Mouse (Mus musculus) liver, embryonic 14.5 days (tissue): ENCODE data around the gene Hcrtr1. TPM values are rescaled to one million over a fixed set of nuclear protein-coding genes. Genes with fewer than 3 reads are reported as not detected.

ENCODE experiments used
- ATAC-seq: fragments of 200-750 bp; cut with Nextera tagmentation; 2 replicates; pipeline ENCODE4 v1.8.0; 2017; ENCODE audit warnings: moderate number of reproducible peaks, mild to moderate bottlenecking, moderate library complexity; ENCODE audit not compliant: insufficient read depth
- DNase-seq, 3 experiments: peaks; one replicate each; pipeline ENCODE4 v3.0.0-alpha.2; 2012 to 2013; ENCODE audit warnings: low read depth in 3 of 3, low spot score in 3 of 3
- H3K27ac ChIP-seq: fragments of 300-500 bp; sonication (generic); 2 replicates; pipeline ENCODE4 v1.5.1; 2014; ENCODE audit warnings: moderate library complexity, mild to moderate bottlenecking, control low read depth, inconsistent platforms
- H3K27me3 ChIP-seq: fragments of 300-500 bp; sonication (generic); 2 replicates; pipeline ENCODE4 v1.6.1; 2014; ENCODE audit warnings: mild to moderate bottlenecking, low read length, moderate library complexity; ENCODE audit not compliant: control insufficient read depth, insufficient read depth
- H3K36me3 ChIP-seq: fragments of 300-500 bp; sonication (generic); replicated peaks from 2 replicates; pipeline ENCODE4 v1.6.1; 2014; ENCODE audit warnings: low read depth; ENCODE audit not compliant: control insufficient read depth, insufficient read depth
- H3K4me1 ChIP-seq, 2 experiments: fragments of 200-500 bp in 1 of 2; fragments of 300-500 bp in 1 of 2; sonication (generic) in 1 of 2; replicated peaks; 2 replicates each; pipeline ENCODE4 v1.6.1; 2012 to 2014; ENCODE audit warnings: antibody characterized with exemption in 1 of 2, inconsistent platforms in 1 of 2, low read length in 1 of 2; ENCODE audit not compliant: control insufficient read depth in 2 of 2, insufficient read depth in 2 of 2
- H3K4me2 ChIP-seq: fragments of 300-500 bp; sonication (generic); 2 replicates; pipeline ENCODE4 v1.6.1; 2014; ENCODE audit warnings: low read depth, mild to moderate bottlenecking, control low read depth, moderate library complexity
- H3K4me3 ChIP-seq, 2 experiments: fragments of 200-500 bp in 1 of 2; fragments of 300-500 bp in 1 of 2; sonication (generic) in 1 of 2; 2 replicates each; pipeline ENCODE4 v1.5.1; 2012 to 2014; ENCODE audit warnings: low read depth in 2 of 2, low read length in 2 of 2, mild to moderate bottlenecking in 2 of 2, control low read depth in 1 of 2, inconsistent platforms in 1 of 2, moderate library complexity in 1 of 2; ENCODE audit not compliant: insufficient read depth in 1 of 2
- H3K9ac ChIP-seq: fragments of 300-500 bp; sonication (generic); replicated peaks from 2 replicates; pipeline ENCODE4 v1.6.1; 2014; ENCODE audit warnings: mild to moderate bottlenecking, control low read depth, moderate library complexity
- H3K9me3 ChIP-seq: fragments of 300-500 bp; sonication (generic); 2 replicates; pipeline ENCODE4 v1.6.1; 2016; ENCODE audit warnings: low read length, mixed read lengths; ENCODE audit not compliant: control insufficient read depth
- CTCF ChIP-seq: IDR thresholded peaks from 2 replicates; pipeline ENCODE4 v1.5.1; 2016; ENCODE audit warnings: antibody characterized with exemption, low read depth, control low read depth
- EP300 ChIP-seq: IDR thresholded peaks from 2 replicates; pipeline ENCODE4 v1.6.1; 2016; ENCODE audit warnings: antibody characterized with exemption, low read depth
- WGBS: fragments of 180-500 bp; shearing (Covaris S2); extraction: QIAGEN DNeasy Blood & Tissue Kit; methylation state at CpG from one replicate; pipeline ENCODE4 v1.1.7; 2014; ENCODE audit not compliant: insufficient replicate concordance; 5-methylcytosine and 5-hydroxymethylcytosine counted together
- polyA plus RNA-seq, 2 experiments: library from polyadenylated mRNA; depleted of rRNA in 1 of 2; stranded (reverse) in 1 of 2; unstranded in 1 of 2; fragments of >200 nt; fragmentation: Nextera tagmentation in 1 of 2; extraction: Ambion mirVana in 1 of 2; gene quantifications; 2 replicates each; pipeline versions ENCODE4 v1.2.1 to v1.2.3; 2012 to 2014

The Hcrtr1 gene
- polyA plus RNA-seq, 2 experiments: not detected

DNA sequence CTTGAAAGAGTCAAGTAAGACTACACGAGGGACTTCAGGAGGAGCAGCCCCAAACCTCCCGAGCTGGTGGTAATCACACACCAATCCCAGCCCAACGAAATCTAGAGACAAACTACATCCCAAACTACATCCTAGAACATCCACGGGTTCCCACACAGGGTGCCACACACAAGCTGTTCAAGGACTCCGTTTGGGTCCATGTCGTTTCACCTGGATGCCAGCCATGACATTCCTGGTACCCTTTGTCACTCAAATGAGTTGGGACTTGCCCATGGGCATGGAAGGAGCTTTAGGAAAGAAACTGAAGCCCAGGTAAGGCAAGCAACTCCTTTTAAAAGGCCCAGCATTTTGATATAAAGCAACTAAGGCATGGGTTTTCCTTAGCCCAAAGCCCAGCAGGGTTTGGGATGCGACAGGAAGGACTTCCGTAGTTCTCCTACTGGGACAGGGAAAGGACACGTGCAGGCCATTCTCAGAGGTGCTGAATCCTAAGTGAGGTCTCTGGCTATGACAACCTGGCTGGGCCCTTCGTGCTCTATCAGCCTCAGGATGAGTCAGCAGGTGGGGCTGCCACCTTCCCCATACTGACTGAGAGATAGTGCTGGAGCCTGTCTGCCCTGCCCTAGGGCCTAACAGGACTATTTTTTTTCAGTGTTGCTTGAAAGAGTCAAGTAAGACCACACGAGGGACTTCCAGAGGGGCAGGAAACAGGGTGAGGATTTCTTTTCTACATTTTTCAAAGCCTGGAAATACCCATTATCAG lies 34.1 kb upstream of the Hcrtr1 start:
- TF ChIP-seq CTCF (no peak), EP300 (no peak)
- Histone ChIP-seq H3K9me3 (no peaks in the 10 kb centered on the region), H3K36me3 (no peaks in the 10 kb centered on the region), H3K27ac (peak overlapping the region; percentile 58), H3K27me3 (peaks cover 10% of the 10 kb centered on the region), H3K4me3 (peak overlapping the region; percentile 60 to 66), H3K4me2 (peak overlapping the region; percentile 63), H3K4me1 (peaks cover 10 to 24% of the 10 kb centered on the region in 2 experiments), H3K9ac (peak overlapping the region; percentile 72)
- DNase-seq (peak; percentile 57 to 63 (median 60)), ATAC-seq (peak; percentile 83)
- WGBS: 50% methylated on average over 11 of the region's 11 CpGs

DNA sequence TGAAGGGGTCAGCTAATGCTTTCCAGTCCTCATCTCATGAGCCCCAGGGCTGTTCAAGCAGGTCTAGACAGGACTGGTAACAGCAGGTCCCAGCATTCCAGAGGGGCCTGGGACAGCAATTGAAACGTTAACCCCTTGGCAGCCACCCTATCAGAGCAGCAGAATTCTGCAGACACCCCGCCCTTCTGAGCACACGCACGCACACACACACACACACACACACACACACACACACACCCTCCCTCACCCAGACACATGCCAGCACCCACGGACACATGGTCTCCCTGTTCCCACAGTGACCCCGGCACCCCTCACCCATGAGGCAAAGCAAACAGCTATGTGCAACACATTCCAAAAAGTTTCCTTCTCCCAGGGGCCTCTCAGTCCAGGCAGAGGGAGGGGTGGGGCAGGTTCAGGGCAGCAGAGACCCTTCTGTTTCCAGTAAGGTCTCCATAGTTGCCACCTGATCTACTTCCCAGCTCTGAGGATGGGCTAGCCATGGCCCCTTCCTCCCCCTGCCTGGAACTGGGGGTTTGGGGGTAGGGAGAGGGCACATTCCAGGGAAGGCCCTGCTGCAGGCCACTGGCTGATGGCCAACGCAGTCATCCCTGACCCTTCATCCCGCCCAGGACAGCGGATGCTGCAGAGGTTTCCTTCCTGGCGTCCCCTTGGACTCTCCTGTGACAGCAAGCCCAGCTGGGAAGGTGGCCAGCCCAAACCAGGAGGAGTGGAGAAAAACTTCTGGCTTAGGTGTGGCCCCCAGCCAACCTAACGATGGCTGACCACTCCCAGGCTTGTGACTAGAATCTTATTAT lies 33.0 kb upstream of the Hcrtr1 start:
- Histone ChIP-seq H3K27ac (no peak overlapping the region), H3K27me3 (peaks cover 10% of the 10 kb centered on the region), H3K9ac (peak overlapping the region; percentile 14; the same call in 1 of the 2 replicates), H3K36me3 (no peaks in the 10 kb centered on the region), H3K4me1 (peaks cover 10 to 24% of the 10 kb centered on the region in 2 experiments), H3K4me2 (peak overlapping the region; percentile 63), H3K9me3 (no peaks in the 10 kb centered on the region), H3K4me3 (peak overlapping the region in 1 of 2 experiments; percentile 60; a peak in 2 of 4 replicates)
- TF ChIP-seq CTCF (no peak), EP300 (no peak)
- WGBS: 61% methylated on average over 11 of the region's 11 CpGs
- ATAC-seq (no peak), DNase-seq (no peak)

DNA sequence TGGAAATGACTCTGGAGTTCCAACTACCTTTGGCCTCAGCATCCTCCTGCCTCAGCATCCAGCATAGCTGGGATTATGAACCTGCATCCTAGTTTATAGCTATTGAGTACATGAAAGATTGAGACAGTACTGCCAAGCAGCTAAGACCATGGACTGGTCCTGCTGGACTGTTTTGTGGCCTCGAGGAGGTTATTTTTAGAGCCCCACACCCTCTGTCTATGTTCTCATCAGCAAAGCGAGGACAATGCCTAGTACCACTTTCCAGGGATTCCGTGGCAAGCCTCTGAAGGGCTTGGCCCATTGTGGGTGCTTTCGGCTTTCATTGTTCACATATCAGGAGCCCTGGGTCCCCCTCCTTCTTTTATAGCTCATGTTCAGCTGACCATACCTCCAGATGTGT lies 31.2 kb upstream of the Hcrtr1 start:
- Histone ChIP-seq H3K27me3 (peaks cover 4% of the 10 kb centered on the region), H3K9ac (no peak overlapping the region), H3K27ac (no peak overlapping the region), H3K36me3 (0 out of 2 replicates have a peak, but pooled peaks cover 4% of the 10 kb centered on the region), H3K9me3 (no peaks in the 10 kb centered on the region), H3K4me3 (no peak overlapping the region), H3K4me1 (peaks cover 10 to 22% of the 10 kb centered on the region in 2 experiments), H3K4me2 (no peak overlapping the region)
- no peak for ATAC-seq
- DNase-seq: no peak
- WGBS: 54% methylated on average over 4 of the region's 4 CpGs
- no peak for TF ChIP-seq CTCF
- TF ChIP-seq EP300: no peak

DNA sequence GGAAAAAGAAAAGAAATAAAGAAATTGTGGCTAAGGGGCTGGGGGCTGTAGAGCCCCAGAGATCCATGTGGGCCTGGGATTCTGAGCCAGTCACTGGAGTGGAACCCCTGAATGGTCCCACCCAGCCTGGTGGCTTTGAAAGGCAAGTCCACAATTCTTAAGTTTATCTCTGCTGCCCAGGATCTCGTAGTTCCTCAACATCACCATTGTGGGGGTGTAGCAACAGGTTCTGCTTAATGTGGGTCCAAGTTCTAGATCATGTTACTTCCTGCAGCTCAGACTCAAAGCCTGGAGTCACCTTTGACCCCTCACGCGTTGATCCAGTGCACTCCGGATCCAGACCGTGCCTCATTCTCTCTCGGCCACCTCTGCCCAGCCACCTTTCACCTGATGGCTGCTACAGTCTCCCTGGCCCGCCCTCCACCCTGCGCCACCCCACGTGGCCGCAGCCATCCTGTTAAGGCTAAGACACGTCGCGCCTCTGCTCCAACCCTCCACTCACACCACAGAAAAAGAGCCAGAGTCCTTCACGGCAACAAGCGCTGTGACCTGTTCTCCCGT lies 30.3 kb upstream of the Hcrtr1 start:
- ATAC-seq: no peak
- no peaks in the 10 kb centered on the region; the same call in 1 of the 2 replicates for H3K27me3 ChIP-seq

More for the DNA sequence above, 30.3 kb upstream of the Hcrtr1 start:
- no peak for DNase-seq
- Histone ChIP-seq H3K4me1 (peaks cover 10 to 19% of the 10 kb centered on the region in 2 experiments), H3K9ac (no peak overlapping the region), H3K4me3 (no peak overlapping the region), H3K27ac (no peak overlapping the region), H3K4me2 (no peak overlapping the region), H3K36me3 (0 out of 2 replicates have a peak, but pooled peaks cover 4% of the 10 kb centered on the region), H3K9me3 (no peaks in the 10 kb centered on the region)
- 68% methylated on average over 16 of the region's 16 CpGs for WGBS
- TF ChIP-seq EP300 (no peak), CTCF (no peak)
